Mouse (Mus musculus) hindbrain, embryonic 14.5 days (tissue): ENCODE measurements around the gene Zfp292. TPM values are rescaled to one million over a fixed set of nuclear protein-coding genes. Genes with fewer than 3 reads are reported as not detected.

Experiments used
- ATAC-seq: fragments of 200-750 bp; cut with Nextera tagmentation; 2 replicates; pipeline ENCODE4 v1.8.0; 2017; ENCODE audit warnings: moderate number of reproducible peaks, mild to moderate bottlenecking, moderate TSS enrichment, moderate library complexity; ENCODE audit not compliant: low FRiP score
- DNase-seq: peaks from one replicate; pipeline ENCODE4 v3.0.0-alpha.2; 2015; ENCODE audit warnings: low spot score
- H3K27ac ChIP-seq: fragments of 300-500 bp; sonication (generic); 2 replicates; pipeline ENCODE4 v1.5.1; 2014; ENCODE audit warnings: mild to moderate bottlenecking, moderate library complexity
- H3K27me3 ChIP-seq: fragments of 300-500 bp; sonication (generic); 2 replicates; pipeline ENCODE4 v1.6.1; 2014; ENCODE audit warnings: mild to moderate bottlenecking, low read length, mixed read lengths; ENCODE audit not compliant: control insufficient read depth, insufficient read depth
- H3K36me3 ChIP-seq: fragments of 300-500 bp; sonication (generic); replicated peaks from 2 replicates; pipeline ENCODE4 v1.6.1; 2014; ENCODE audit not compliant: control insufficient read depth, insufficient read depth
- H3K4me1 ChIP-seq: fragments of 300-500 bp; sonication (generic); replicated peaks from 2 replicates; pipeline ENCODE4 v1.6.1; 2014; ENCODE audit warnings: antibody characterized with exemption, low read length, mixed read lengths; ENCODE audit not compliant: control insufficient read depth, insufficient read depth
- H3K4me2 ChIP-seq: fragments of 300-500 bp; sonication (generic); replicated peaks from 2 replicates; pipeline ENCODE4 v1.6.1; 2014; ENCODE audit warnings: mild to moderate bottlenecking, moderate library complexity
- H3K4me3 ChIP-seq: fragments of 300-500 bp; sonication (generic); replicated peaks from 2 replicates; pipeline ENCODE4 v1.5.1; 2014; ENCODE audit warnings: mild to moderate bottlenecking, low read length
- H3K9ac ChIP-seq: fragments of 300-500 bp; sonication (generic); 2 replicates; pipeline ENCODE4 v1.6.1; 2014
- H3K9me3 ChIP-seq: fragments of 300-500 bp; sonication (generic); 2 replicates; pipeline ENCODE4 v1.6.1; 2016; ENCODE audit warnings: low read length; ENCODE audit not compliant: control insufficient read depth
- WGBS: fragments of 180-500 bp; shearing (Covaris S2); extraction: QIAGEN DNeasy Blood & Tissue Kit; methylation state at CpG from one replicate; pipeline ENCODE4 v1.1.7; 2014; 5-methylcytosine and 5-hydroxymethylcytosine counted together
- polyA plus RNA-seq: library from polyadenylated mRNA; unstranded; fragments of >200 nt; fragmentation: Nextera tagmentation; extraction: Ambion mirVana; gene quantifications from 2 replicates; pipeline ENCODE4 v1.2.1, GENCODE M21; 2014

The Zfp292 gene
- polyA plus RNA-seq, 1 experiment from 2014 or later: 34.8 TPM

GRCm38 (mm10) chr4:34869813-34870212 is 12.9 kb downstream of the Zfp292 start:
- DNase-seq (no peak), ATAC-seq (no peak)
- Histone ChIP-seq H3K4me1 (no peaks in the 10 kb centered on the region), H3K4me3 (no peak overlapping the region), H3K9me3 (no peaks in the 10 kb centered on the region), H3K36me3 (no peaks in the 10 kb centered on the region), H3K9ac (no peak overlapping the region), H3K27me3 (no peaks in the 10 kb centered on the region), H3K4me2 (no peak overlapping the region), H3K27ac (no peak overlapping the region)
- 97% methylated on average over 3 of the region's 3 CpGs for WGBS

- H3K27me3 ChIP-seq: no peaks in the 10 kb centered on the region
- no peaks in the 10 kb centered on the region for H3K36me3 ChIP-seq
- WGBS: 90% methylated on average over 3 of the region's 3 CpGs
- no peak overlapping the region for H3K27ac ChIP-seq
- H3K9ac ChIP-seq: no peak overlapping the region
- H3K4me2 ChIP-seq: no peak overlapping the region
- no peaks in the 10 kb centered on the region for H3K9me3 ChIP-seq
- no peak overlapping the region for H3K4me3 ChIP-seq
- DNase-seq (no peak), ATAC-seq (no peak)
- H3K4me1 ChIP-seq: no peaks in the 10 kb centered on the region
Measured at GRCm38 (mm10) chr4:34861438-34861837, 21.3 kb downstream of the Zfp292 start.

- no peak overlapping the region for H3K4me3 ChIP-seq
- DNase-seq (no peak), ATAC-seq (no peak)
- no peak overlapping the region for H3K4me2 ChIP-seq
- no peaks in the 10 kb centered on the region for H3K36me3 ChIP-seq
- H3K9me3 ChIP-seq: no peaks in the 10 kb centered on the region
- H3K4me1 ChIP-seq: no peaks in the 10 kb centered on the region
- no peak overlapping the region for H3K9ac ChIP-seq
- no peaks in the 10 kb centered on the region for H3K27me3 ChIP-seq
- no peak overlapping the region for H3K27ac ChIP-seq
- WGBS: 91% methylated on average over 3 of the region's 3 CpGs
Measured at GRCm38 (mm10) chr4:34859416-34859815, 23.3 kb downstream of the Zfp292 start.

- ATAC-seq (no peak), DNase-seq (no peak)
- Histone ChIP-seq H3K4me2 (no peak overlapping the region), H3K27me3 (no peaks in the 10 kb centered on the region), H3K4me1 (no peaks in the 10 kb centered on the region), H3K4me3 (no peak overlapping the region), H3K9ac (no peak overlapping the region), H3K27ac (no peak overlapping the region), H3K9me3 (no peaks in the 10 kb centered on the region), H3K36me3 (no peaks in the 10 kb centered on the region; the same call in 1 of the 2 replicates)
- 97% methylated on average over 3 of the region's 3 CpGs for WGBS
Measured at GRCm38 (mm10) chr4:34858903-34859302, 23.9 kb downstream of the Zfp292 start.

- Histone ChIP-seq H3K4me2 (no peak overlapping the region), H3K27me3 (no peaks in the 10 kb centered on the region), H3K9ac (no peak overlapping the region), H3K36me3 (peaks cover 8% of the 10 kb centered on the region; the same call in 1 of the 2 replicates), H3K27ac (no peak overlapping the region), H3K9me3 (no peaks in the 10 kb centered on the region), H3K4me3 (no peak overlapping the region), H3K4me1 (no peaks in the 10 kb centered on the region)
- DNase-seq (no peak), ATAC-seq (no peak)
- 11% methylated on average over 1 of the region's 1 CpGs for WGBS
Measured at GRCm38 (mm10) chr4:34855966-34856365, 26.8 kb downstream of the Zfp292 start.

- WGBS: 96% methylated on average over 7 of the region's 7 CpGs
- Histone ChIP-seq H3K4me2 (no peak overlapping the region), H3K27ac (no peak overlapping the region)
Measured at GRCm38 (mm10) chr4:34852051-34852450, 30.7 kb downstream of the Zfp292 start.

GRCm38 (mm10) chr4:34850156-34850555 is 32.6 kb downstream of the Zfp292 start:
- DNase-seq (no peak), ATAC-seq (no peak)
- Histone ChIP-seq H3K27ac (no peak overlapping the region), H3K27me3 (no peaks in the 10 kb centered on the region), H3K4me2 (no peak overlapping the region), H3K4me3 (no peak overlapping the region), H3K9me3 (no peaks in the 10 kb centered on the region), H3K36me3 (peaks cover 8% of the 10 kb centered on the region; the same call in 1 of the 2 replicates), H3K9ac (no peak overlapping the region), H3K4me1 (no peaks in the 10 kb centered on the region)
- WGBS: 87% methylated on average over 2 of the region's 2 CpGs

More at GRCm38 (mm10) chr4:34852051-34852450, 30.7 kb downstream of the Zfp292 start:
- H3K4me1 ChIP-seq: no peaks in the 10 kb centered on the region
- DNase-seq: no peak
- H3K4me3 ChIP-seq: no peak overlapping the region
- no peaks in the 10 kb centered on the region for H3K9me3 ChIP-seq
- no peak overlapping the region for H3K9ac ChIP-seq
- peaks cover 8% of the 10 kb centered on the region; the same call in 1 of the 2 replicates for H3K36me3 ChIP-seq
- no peak for ATAC-seq
- no peaks in the 10 kb centered on the region for H3K27me3 ChIP-seq

GRCm38 (mm10) chr4:34847679-34848309 is 35.0 kb downstream of the Zfp292 start:
- H3K4me3 ChIP-seq: no peak overlapping the region
- no peak overlapping the region for H3K27ac ChIP-seq
- 97% methylated on average over 6 of the region's 6 CpGs for WGBS
- no peak overlapping the region for H3K9ac ChIP-seq
- no peaks in the 10 kb centered on the region for H3K9me3 ChIP-seq
- H3K36me3 ChIP-seq: 0 out of 2 replicates have a peak, but pooled peaks cover 8% of the 10 kb centered on the region
- no peaks in the 10 kb centered on the region for H3K27me3 ChIP-seq
- ATAC-seq (no peak), DNase-seq (no peak)
- no peaks in the 10 kb centered on the region; the same call in 1 of the 2 replicates for H3K4me1 ChIP-seq
- H3K4me2 ChIP-seq: no peak overlapping the region

- DNase-seq (no peak), ATAC-seq (no peak)
- no peaks in the 10 kb centered on the region for H3K27me3 ChIP-seq
- no peak overlapping the region for H3K9ac ChIP-seq
- 95% methylated on average over 1 of the region's 1 CpGs for WGBS
- no peak overlapping the region for H3K27ac ChIP-seq
- no peaks in the 10 kb centered on the region for H3K9me3 ChIP-seq
- no peaks in the 10 kb centered on the region; the same call in 1 of the 2 replicates for H3K4me1 ChIP-seq
- no peak overlapping the region for H3K4me2 ChIP-seq
- H3K4me3 ChIP-seq: no peak overlapping the region
- peaks cover 6% of the 10 kb centered on the region for H3K36me3 ChIP-seq
Measured at GRCm38 (mm10) chr4:34843839-34844238, 38.9 kb downstream of the Zfp292 start.
